Mouse (Mus musculus) CH12.LX (cell line): ENCODE measurements around the gene Serpinb9b.

ENCODE experiments used
- CTCF ChIP-seq, 2 experiments: IDR thresholded peaks in 1 of 2; conservative IDR thresholded peaks in 1 of 2; 2 replicates each; pipeline ENCODE4 v1.5.1; 2011 to 2012; ENCODE audit warnings: low read depth in 2 of 2, low read length in 2 of 2, improper control_type of control experiment in 1 of 2, inconsistent platforms in 1 of 2, mild to moderate bottlenecking in 1 of 2, moderate library complexity in 1 of 2
- EP300 ChIP-seq: IDR thresholded peaks from 2 replicates; pipeline ENCODE4 v1.6.1; 2011; ENCODE audit warnings: low read length, improper control_type of control experiment
- HCFC1 ChIP-seq: IDR thresholded peaks from 2 replicates; pipeline ENCODE4 v1.6.1; 2012; ENCODE audit warnings: low read depth, mild to moderate bottlenecking, inconsistent platforms, low read length, improper control_type of control experiment
- JUND ChIP-seq: conservative IDR thresholded peaks from 2 replicates; pipeline ENCODE4 v1.6.1; 2011; ENCODE audit warnings: low read depth, low read length, improper control_type of control experiment
- MYC ChIP-seq: IDR thresholded peaks from 2 replicates; pipeline ENCODE4 v1.6.1; 2011; ENCODE audit warnings: low read depth, mild to moderate bottlenecking, improper control_type of control experiment, low read length
- POLR2A ChIP-seq: IDR thresholded peaks from 2 replicates; pipeline ENCODE4 v1.6.1; 2011; ENCODE audit warnings: low read depth, mild to moderate bottlenecking, improper control_type of control experiment, low read length
- POLR2AphosphoS2 ChIP-seq: IDR thresholded peaks from 2 replicates; pipeline ENCODE4 v1.6.1; 2011; ENCODE audit warnings: low read depth, low read length, improper control_type of control experiment
- TBP ChIP-seq: conservative IDR thresholded peaks from 2 replicates; pipeline ENCODE4 v1.6.1; 2011; ENCODE audit warnings: low read depth, low read length, improper control_type of control experiment
- TCF12 ChIP-seq: IDR thresholded peaks from 2 replicates; pipeline ENCODE4 v1.6.1; 2014; ENCODE audit warnings: low read depth, mild to moderate bottlenecking, inconsistent platforms, low read length, improper control_type of control experiment
- UBTF ChIP-seq: IDR thresholded peaks from 2 replicates; pipeline ENCODE4 v1.6.1; 2012; ENCODE audit warnings: low read depth, mild to moderate bottlenecking, inconsistent platforms, low read length, improper control_type of control experiment, moderate library complexity

DNA sequence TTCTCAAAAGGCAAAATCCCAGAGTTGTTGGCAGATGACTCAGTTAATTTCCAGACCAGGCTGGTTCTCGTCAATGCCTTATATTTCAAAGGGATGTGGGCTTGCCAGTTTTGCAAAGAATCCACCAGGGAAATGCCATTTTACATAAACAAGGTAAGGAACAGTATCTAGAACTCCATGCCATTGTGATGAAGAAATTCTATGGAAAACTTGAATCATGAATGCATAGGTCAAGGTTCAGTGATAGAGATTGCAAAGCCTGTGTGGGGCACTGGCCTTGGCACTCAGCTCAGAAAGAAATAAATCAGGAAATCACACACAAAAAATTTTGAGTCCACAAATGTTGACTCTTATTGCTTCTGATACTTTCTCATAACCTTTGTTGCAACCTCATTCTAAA lies 8.3 kb downstream of the Serpinb9b start:
- TF ChIP-seq CTCF (conservative IDR thresholded peaks at IDR 0.05 in 1 of 2, IDR thresholded peaks at IDR 0.05 in 1 of 2; ENCODE audit: low read depth in 2 of 2, low read length in 2 of 2): no peak
- TF ChIP-seq MYC: no peak
- TF ChIP-seq TCF12: no peak
- TF ChIP-seq TBP: no peak
- TF ChIP-seq POLR2A: no peak
- no peak for TF ChIP-seq HCFC1
- TF ChIP-seq JUND: no peak
- TF ChIP-seq EP300: no peak
- no peak for TF ChIP-seq POLR2AphosphoS2
- no peak for TF ChIP-seq UBTF
